Mouse (Mus musculus) frontal cortex, adult (tissue): ENCODE measurements around the gene Gpr101.

Experiments used
- ATAC-seq: cut with Nextera tagmentation; 2 replicates; pipeline ENCODE4 v1.9.2; 2017; ENCODE audit warnings: mild to moderate bottlenecking, moderate library complexity, mixed read lengths; ENCODE audit not compliant: low TSS enrichment

Gpr101 gene

DNA sequence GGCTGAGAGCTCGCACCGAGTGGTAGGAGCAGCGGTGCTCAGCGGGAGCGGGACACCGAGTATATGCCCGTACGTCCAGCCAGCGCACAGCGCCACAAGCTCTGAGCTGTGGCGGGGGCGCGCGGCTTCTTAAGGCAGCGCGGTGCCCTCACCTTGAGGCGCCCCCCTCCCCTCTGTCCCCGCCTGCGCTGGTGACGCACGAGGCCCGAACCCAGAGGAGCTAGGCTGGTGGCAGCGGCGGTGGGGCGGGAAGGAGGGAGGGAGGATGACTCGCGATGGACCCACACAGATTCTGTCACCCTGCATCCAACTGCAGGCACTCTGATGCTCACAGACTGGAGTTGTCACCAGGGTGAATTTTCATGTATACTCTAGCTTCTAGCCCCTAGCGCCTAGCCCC lies at the start of gene Gpr101:
TSS of gene Gpr101 (minus strand) at position 124 of the 400 bp plus-strand sequence.
- peak; percentile 67 for ATAC-seq

DNA sequence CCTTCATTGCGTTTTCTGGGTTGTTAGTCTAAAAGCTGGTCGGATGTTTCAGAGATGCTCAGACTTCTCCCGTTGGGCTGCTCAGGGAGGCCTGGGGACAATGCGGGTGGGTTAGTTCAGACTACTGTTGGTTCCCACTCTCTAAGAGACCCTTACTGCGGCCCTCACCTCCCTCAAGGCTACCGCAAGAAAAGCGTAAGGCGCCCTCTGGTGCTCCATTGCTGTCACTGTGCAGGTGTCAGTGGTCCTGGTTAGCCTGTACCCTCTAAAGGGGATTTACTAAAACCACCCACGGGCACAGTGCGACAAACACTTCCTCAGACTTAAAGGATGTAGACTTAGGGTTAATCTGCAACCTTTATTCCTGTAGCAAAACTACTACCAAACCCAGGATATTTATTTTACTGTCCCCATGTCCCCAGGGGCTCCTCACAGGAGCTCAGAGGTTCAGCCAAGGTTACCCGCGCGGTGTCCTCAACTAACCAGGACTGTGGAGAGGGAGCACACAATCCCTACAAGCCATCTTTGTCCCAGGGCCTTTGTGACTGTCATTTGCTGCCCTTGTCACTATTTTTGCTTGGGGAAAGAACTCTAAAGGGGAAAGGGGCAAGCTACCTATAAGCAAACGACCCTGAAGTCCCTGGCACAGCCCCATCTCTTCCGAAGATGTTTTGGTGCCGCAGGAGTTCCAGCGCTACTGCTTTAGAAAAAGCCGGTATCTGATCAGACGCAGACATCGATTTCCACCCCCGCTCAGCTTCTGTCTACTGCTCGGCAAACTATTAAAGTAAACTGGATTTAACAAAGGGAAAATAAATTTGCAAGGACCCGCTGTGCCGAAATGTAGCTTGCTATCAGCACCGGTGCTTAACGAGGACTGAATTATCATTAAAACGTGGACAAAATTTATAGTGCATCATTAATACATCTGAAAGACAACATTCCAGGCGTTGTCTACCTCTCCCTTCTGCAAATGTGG lies 17.8 kb upstream of the Gpr101 start:
- no peak for ATAC-seq

DNA sequence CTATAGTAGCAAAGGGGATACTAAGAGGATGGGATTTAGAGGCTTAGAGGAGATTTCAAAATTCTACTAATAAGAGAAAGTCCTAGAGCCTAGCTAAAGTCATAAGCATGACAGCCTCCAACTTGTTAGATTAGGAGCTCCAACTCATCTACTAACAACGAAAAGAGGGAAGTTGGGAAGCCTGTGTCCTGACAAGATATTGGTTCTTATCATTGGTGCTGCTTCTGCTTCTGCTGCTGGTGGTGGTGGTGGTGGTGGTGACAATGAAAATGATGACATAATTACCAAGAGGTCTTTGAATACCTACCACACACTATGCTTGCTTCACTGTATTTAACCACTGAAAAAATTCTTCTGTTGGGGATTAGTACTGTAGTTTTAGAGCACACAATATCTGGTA lies 2.7 kb upstream of the Gpr101 start:
- ATAC-seq = no peak
